Mouse (Mus musculus) cerebellum, postnatal 10 days (tissue): ENCODE measurements at regions not wholly inside any gene's neighbourhood (a gene's known extent, or its start where the extent isn't known, plus 50 kb on each side); places are given as distances from the start of the nearest gene placed in this dataset.

Experiments used
- DNase-seq, 2 experiments: peaks; one replicate each; pipeline ENCODE4 v3.0.0; 2021; ENCODE audit warnings: mixed read lengths in 2 of 2

- no peak for DNase-seq
These were observed 94.1 kb upstream of the Nsun2 start for GRCm38 (mm10) chr13:69439486-69439885.

GRCm38 (mm10) chr13:69441798-69442197, 91.7 kb upstream of the Nsun2 start:
- DNase-seq, result no peak

GRCm38 (mm10) chr13:69445611-69446010, 87.9 kb upstream of the Nsun2 start:
- no peak for DNase-seq
